Mouse (Mus musculus) CH12.LX (cell line): ENCODE measurements around the gene Slc4a10.

Source experiments
- BHLHE40 ChIP-seq: IDR thresholded peaks from 2 replicates; pipeline ENCODE4 v1.6.1; 2011; ENCODE audit warnings: mild to moderate bottlenecking, low read depth, low read length, improper control_type of control experiment
- CHD1 ChIP-seq: IDR thresholded peaks from 2 replicates; pipeline ENCODE4 v1.6.1; 2012; ENCODE audit warnings: low read depth, low read length, improper control_type of control experiment, inconsistent platforms
- CTCF ChIP-seq, 2 experiments: IDR thresholded peaks in 1 of 2; conservative IDR thresholded peaks in 1 of 2; 2 replicates each; pipeline ENCODE4 v1.5.1; 2011 to 2012; ENCODE audit warnings: low read depth in 2 of 2, low read length in 2 of 2, improper control_type of control experiment in 1 of 2, inconsistent platforms in 1 of 2, mild to moderate bottlenecking in 1 of 2, moderate library complexity in 1 of 2
- JUN ChIP-seq: IDR thresholded peaks from 2 replicates; pipeline ENCODE4 v1.6.1; 2011; ENCODE audit warnings: low read depth, mild to moderate bottlenecking, low read length, improper control_type of control experiment, moderate library complexity; ENCODE audit not compliant: insufficient read depth
- MAFK ChIP-seq: IDR thresholded peaks from 2 replicates; pipeline ENCODE4 v1.6.1; 2011; ENCODE audit warnings: low read length, improper control_type of control experiment; ENCODE audit not compliant: insufficient replicate concordance
- POLR2A ChIP-seq: IDR thresholded peaks from 2 replicates; pipeline ENCODE4 v1.6.1; 2011; ENCODE audit warnings: low read depth, mild to moderate bottlenecking, improper control_type of control experiment, low read length
- UBTF ChIP-seq: IDR thresholded peaks from 2 replicates; pipeline ENCODE4 v1.6.1; 2012; ENCODE audit warnings: low read depth, mild to moderate bottlenecking, inconsistent platforms, low read length, improper control_type of control experiment, moderate library complexity
- USF1 ChIP-seq: IDR thresholded peaks from 2 replicates; pipeline ENCODE4 v1.6.1; 2014; ENCODE audit warnings: low read depth, mild to moderate bottlenecking, inconsistent platforms, low read length, improper control_type of control experiment

DNA sequence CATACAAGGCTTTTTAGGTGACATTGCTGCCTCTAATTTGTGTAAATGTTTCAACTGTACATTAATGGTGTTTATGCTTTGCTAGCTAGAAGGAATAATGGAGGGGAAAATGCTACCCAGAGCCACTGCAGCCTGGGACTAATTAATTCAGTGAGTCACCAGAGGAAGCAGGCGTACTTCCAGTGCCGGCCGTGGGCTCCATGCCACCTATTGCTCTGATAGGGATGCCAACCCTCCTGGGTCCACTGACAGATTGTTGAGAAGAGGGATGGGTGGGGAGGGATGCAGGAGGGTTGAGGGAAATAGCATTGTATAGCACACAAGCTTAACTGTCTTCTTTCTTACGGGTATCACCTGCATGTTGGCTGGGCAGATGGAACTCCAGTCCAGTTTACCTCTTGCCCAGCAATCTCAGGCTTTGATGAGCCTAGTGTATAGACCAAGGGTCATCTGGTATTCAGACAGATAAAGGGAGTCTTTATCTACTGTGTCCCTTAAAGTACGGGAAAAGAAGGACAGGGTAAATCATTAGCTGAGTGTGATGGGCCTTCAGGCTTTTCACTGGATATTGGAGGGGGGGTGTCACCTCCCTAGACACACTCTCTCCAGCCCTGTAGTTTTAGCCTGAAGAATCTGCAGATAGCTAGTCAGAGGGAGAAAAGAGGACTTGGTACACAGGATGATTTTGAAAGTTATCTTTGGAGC, 322.2 kb downstream of the Slc4a10 start:
- TF ChIP-seq USF1 (no peak), CTCF (conservative IDR thresholded peaks at IDR 0.05 in 1 of 2, IDR thresholded peaks at IDR 0.05 in 1 of 2; ENCODE audit: low read depth in 2 of 2, low read length in 2 of 2) (no peak), POLR2A (no peak), JUN (no peak), MAFK (no peak), BHLHE40 (no peak), UBTF (no peak), CHD1 (no peak)
